Comparison of ENCODE assay signal across 8 mouse cellular contexts in the genomic region with DNA sequence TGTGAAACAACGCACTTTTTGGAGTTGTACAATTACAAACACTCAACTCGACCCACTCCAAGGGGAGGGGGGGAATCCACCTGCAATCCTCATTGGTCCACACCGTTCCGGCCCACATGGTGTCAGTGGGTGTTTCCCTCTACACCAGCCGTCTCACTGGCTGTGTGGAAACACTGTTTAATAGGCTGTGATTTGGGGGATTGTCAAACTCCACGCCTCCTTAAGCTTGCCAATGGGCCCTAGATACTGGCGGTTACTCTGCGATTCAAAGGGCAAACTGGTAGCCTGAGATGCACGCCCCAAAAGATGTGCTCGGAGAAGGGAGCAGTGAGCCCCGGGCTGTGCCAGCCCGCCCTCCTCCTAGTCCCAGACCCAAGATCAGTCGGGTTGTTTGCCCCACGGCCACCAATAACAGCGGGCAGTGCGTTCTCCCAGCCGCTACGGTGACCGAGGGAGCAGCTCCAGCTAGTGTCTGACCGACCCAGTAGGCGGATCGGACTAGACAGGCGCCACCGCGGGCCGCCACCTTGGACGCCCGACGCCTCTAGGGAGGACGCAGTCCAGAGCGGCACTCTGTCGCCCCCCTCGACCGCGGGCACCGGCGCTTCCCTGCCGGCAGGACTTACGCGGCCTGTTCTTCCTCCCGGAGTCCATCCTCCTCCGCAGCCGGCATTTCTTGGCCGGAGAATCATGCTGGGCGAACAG. TPM values are rescaled to one million over a fixed set of nuclear protein-coding genes. Genes with fewer than 3 reads are reported as not detected.
A peak's percentile ranks its signal among the peaks of the same experiment; 100 is the strongest.
DNase-seq lines count a peak whose midpoint lies in the region; ATAC-seq and TF ChIP-seq lines count a peak whose summit lies in the region.

No protein-coding gene starts in this region.

- peak; percentile 33; the same call in 1 of the 2 replicates for TF ChIP-seq CTCF in liver, embryonic 14.5 days (IDR thresholded peaks at IDR 0.05; ENCODE audit: low read depth)
- TF ChIP-seq CTCF in testis, adult 2 months (IDR thresholded peaks at IDR 0.05; ENCODE audit: control insufficient read depth, insufficient read depth, insufficient replicate concordance, low read depth, low read length), result no peak

- H3K27ac ChIP-seq in forebrain, embryonic 10.5 days, result peak overlapping the region; percentile 99
- peak overlapping the region; percentile 99 for H3K27ac ChIP-seq in heart, embryonic 15.5 days
- H3K27ac ChIP-seq in liver, embryonic 14.5 days, result peak overlapping the region; percentile 68
- H3K27ac ChIP-seq in neural tube, embryonic 13.5 days (replicated peaks), result peak overlapping the region; percentile 98
- peak overlapping the region; percentile 70 for H3K27ac ChIP-seq in testis, adult 2 months (ENCODE audit: control insufficient read depth, insufficient read depth, low read depth, low read length)

- peaks cover 28% of the 10 kb centered on the region for H3K4me1 ChIP-seq in forebrain, embryonic 10.5 days
- peaks cover 21% of the 10 kb centered on the region for H3K4me1 ChIP-seq in heart, embryonic 15.5 days (replicated peaks)
- peaks cover 0 to 7% of the 10 kb centered on the region in 2 experiments; a peak in 3 of 4 replicates for H3K4me1 ChIP-seq in liver, embryonic 14.5 days (replicated peaks; ENCODE audit: control insufficient read depth in 2 of 2, insufficient read depth in 2 of 2, low read length in 1 of 2)
- H3K4me1 ChIP-seq in neural tube, embryonic 13.5 days (replicated peaks), result peaks cover 24% of the 10 kb centered on the region
- H3K4me1 ChIP-seq in testis, adult 2 months (ENCODE audit: control insufficient read depth, insufficient read depth, low read length), result peaks cover 4% of the 10 kb centered on the region

- no peak for TF ChIP-seq EP300 in liver, embryonic 14.5 days (IDR thresholded peaks at IDR 0.05; ENCODE audit: low read depth)

- no peaks in the 10 kb centered on the region for H3K36me3 ChIP-seq in forebrain, embryonic 10.5 days (replicated peaks)
- H3K36me3 ChIP-seq in heart, embryonic 15.5 days, result no peaks in the 10 kb centered on the region
- no peaks in the 10 kb centered on the region for H3K36me3 ChIP-seq in liver, embryonic 14.5 days (replicated peaks; ENCODE audit: control insufficient read depth, insufficient read depth, low read depth)
- no peaks in the 10 kb centered on the region for H3K36me3 ChIP-seq in neural tube, embryonic 13.5 days
- H3K36me3 ChIP-seq in testis, adult 2 months (ENCODE audit: control insufficient read depth, insufficient read depth, low read length), result no peaks in the 10 kb centered on the region

- H3K9me3 ChIP-seq in forebrain, embryonic 10.5 days, result no peaks in the 10 kb centered on the region
- H3K9me3 ChIP-seq in heart, embryonic 15.5 days (replicated peaks), result no peaks in the 10 kb centered on the region
- no peaks in the 10 kb centered on the region for H3K9me3 ChIP-seq in liver, embryonic 14.5 days (ENCODE audit: control insufficient read depth, low read length)
- no peaks in the 10 kb centered on the region for H3K9me3 ChIP-seq in neural tube, embryonic 13.5 days

- H3K4me3 ChIP-seq in forebrain, embryonic 10.5 days, result peak overlapping the region; percentile 88
- peak overlapping the region; percentile 90 for H3K4me3 ChIP-seq in heart, embryonic 15.5 days
- H3K4me3 ChIP-seq in liver, embryonic 14.5 days (ENCODE audit: insufficient read depth in 1 of 2, low read depth in 2 of 2, low read length in 2 of 2), result peak overlapping the region; percentile 42 to 79
- H3K4me3 ChIP-seq in neural tube, embryonic 13.5 days, result peak overlapping the region; percentile 88
- peak overlapping the region; percentile 73 for H3K4me3 ChIP-seq in testis, adult 2 months (ENCODE audit: control insufficient read depth, low read depth, low read length)

- H3K27me3 ChIP-seq in forebrain, embryonic 10.5 days (ENCODE audit: poor library complexity, severe bottlenecking), result no peaks in the 10 kb centered on the region
- H3K27me3 ChIP-seq in heart, embryonic 15.5 days, result no peaks in the 10 kb centered on the region
- no peaks in the 10 kb centered on the region for H3K27me3 ChIP-seq in liver, embryonic 14.5 days (ENCODE audit: control insufficient read depth, insufficient read depth, low read length)
- no peaks in the 10 kb centered on the region for H3K27me3 ChIP-seq in neural tube, embryonic 13.5 days
- no peaks in the 10 kb centered on the region for H3K27me3 ChIP-seq in testis, adult 2 months (ENCODE audit: control insufficient read depth, insufficient read depth, low read length)

- peak; percentile 94 for ATAC-seq in heart, embryonic 15.5 days (replicated peaks; ENCODE audit: insufficient number of reproducible peaks, insufficient read depth, low FRiP score, low read depth)
- ATAC-seq in liver, embryonic 14.5 days (ENCODE audit: insufficient read depth), result peak; percentile 90
- peak; percentile 97 for ATAC-seq in neural tube, embryonic 13.5 days (ENCODE audit: low read depth)

- peak overlapping the region; percentile 64 for H3K4me2 ChIP-seq in heart, embryonic 15.5 days
- H3K4me2 ChIP-seq in liver, embryonic 14.5 days (ENCODE audit: low read depth), result peak overlapping the region; percentile 89
- peak overlapping the region; percentile 78 for H3K4me2 ChIP-seq in neural tube, embryonic 13.5 days

- WGBS in forebrain, embryonic 10.5 days, result under 1% methylated on average over 45 of the region's 45 CpGs
- WGBS in heart, embryonic 15.5 days, result 0% methylated on average over 45 of the region's 45 CpGs
- WGBS in liver, embryonic 14.5 days (ENCODE audit: insufficient replicate concordance), result under 1% methylated on average over 45 of the region's 45 CpGs
- 1% methylated on average over 45 of the region's 45 CpGs for WGBS in neural tube, embryonic 13.5 days

- H3K9ac ChIP-seq in heart, embryonic 15.5 days, result peak overlapping the region; percentile 99
- H3K9ac ChIP-seq in liver, embryonic 14.5 days (replicated peaks), result peak overlapping the region; percentile 78
- peak overlapping the region; percentile 95 for H3K9ac ChIP-seq in neural tube, embryonic 13.5 days

- DNase-seq in CD8-positive naive resting alpha-beta T cell, adult 2 months (ENCODE audit: low read depth in 2 of 2, low spot score in 2 of 2), result peak; percentile 64 to 65
- peak; percentile 87 for DNase-seq in c-Kit-positive CD71-negative TER-119-negative erythroid progenitor cells, embryonic 14.5 days (ENCODE audit: low read depth)
- peak; percentile 81 for DNase-seq in forebrain, embryonic 10.5 days (ENCODE audit: extremely low spot score, low spot score)
- DNase-seq in kidney, postnatal 25 days, result peak; percentile 93 to 97
- peak; percentile 74 to 78 (median 75) for DNase-seq in liver, embryonic 14.5 days (ENCODE audit: low read depth in 3 of 3, low spot score in 3 of 3)

- peak; percentile 64 for TF ChIP-seq POLR2A in testis, adult 2 months (IDR thresholded peaks at IDR 0.05; ENCODE audit: control insufficient read depth, low read depth, low read length)

RNA-seq across cellular contexts. Expression of a gene that starts 1.2 kb away (rescaled TPM):
- polyA plus RNA-seq in forebrain, embryonic 10.5 days (2016; fragmentation: Nextera tagmentation; extraction: Ambion mirVana), result 7.3 TPM in 2 replicates
- 13.1 and 15.5 TPM in 2 replicates for polyA plus RNA-seq in heart, embryonic 15.5 days (2015; fragmentation: Nextera tagmentation; extraction: Ambion mirVana)
- polyA plus RNA-seq in liver, embryonic 14.5 days (2012; rRNA removed), result 1.7 and 2.5 TPM in 2 replicates
- 6.7 and 7.1 TPM in 2 replicates for polyA plus RNA-seq in liver, embryonic 14.5 days (2014; fragmentation: Nextera tagmentation; extraction: Ambion mirVana)
- polyA plus RNA-seq in neural tube, embryonic 13.5 days (2015; fragmentation: Nextera tagmentation; extraction: Ambion mirVana), result 8.0 and 9.0 TPM in 2 replicates
- 3.1 and 6.4 TPM in 2 replicates for polyA plus RNA-seq in testis, adult 2 months (2012; rRNA removed)

RNA-seq across cellular contexts. Expression of a gene that starts 44.1 kb away (rescaled TPM):
- 92.3 and 92.7 TPM in 2 replicates for polyA plus RNA-seq in forebrain, embryonic 10.5 days (2016; fragmentation: Nextera tagmentation; extraction: Ambion mirVana)
- 37.3 and 39.0 TPM in 2 replicates for polyA plus RNA-seq in heart, embryonic 15.5 days (2015; fragmentation: Nextera tagmentation; extraction: Ambion mirVana)
- 8.4 and 20.4 TPM in 2 replicates for polyA plus RNA-seq in liver, embryonic 14.5 days (2012; rRNA removed)
- 30.7 and 34.4 TPM in 2 replicates for polyA plus RNA-seq in liver, embryonic 14.5 days (2014; fragmentation: Nextera tagmentation; extraction: Ambion mirVana)
- 10.3 and 13.6 TPM in 2 replicates for polyA plus RNA-seq in neural tube, embryonic 13.5 days (2015; fragmentation: Nextera tagmentation; extraction: Ambion mirVana)
- 4.0 and 4.1 TPM in 2 replicates for polyA plus RNA-seq in testis, adult 2 months (2012; rRNA removed)

Comparison
In these comparisons a context has a peak if more than half of its experiments do, and no peak if none do; other contexts are left out.
1. Peak in every context shown above with its lines: DNase-seq, ATAC-seq, H3K4me3 ChIP-seq and H3K27ac ChIP-seq.